Mouse (Mus musculus) CH12.LX (cell line): ENCODE data around the gene Dip2a. TPM values are rescaled to one million over a fixed set of nuclear protein-coding genes. Genes with fewer than 3 reads are reported as not detected.
A peak's percentile ranks its signal among the peaks of the same experiment; 100 is the strongest.

Experiments
- DNase-seq: peaks from one replicate; pipeline ENCODE4 v3.0.0-alpha.2; 2013; ENCODE audit errors: extremely low read depth
- H3K27ac ChIP-seq: 2 replicates; pipeline ENCODE4 v1.5.1; 2012; ENCODE audit warnings: low read depth, mild to moderate bottlenecking, control low read depth, moderate library complexity; ENCODE audit not compliant: insufficient read depth
- H3K27me3 ChIP-seq: replicated peaks from 2 replicates; pipeline ENCODE3; 2012; ENCODE audit warnings: inconsistent platforms
- H3K36me3 ChIP-seq, 2 experiments: replicated peaks in 1 of 2; 2 replicates each; pipeline versions ENCODE3 to v1.6.1; 2012; ENCODE audit warnings: inconsistent platforms in 1 of 2, low read length in 1 of 2, mild to moderate bottlenecking in 1 of 2, mixed read lengths in 1 of 2, moderate library complexity in 1 of 2; ENCODE audit not compliant: control insufficient read depth in 1 of 2, insufficient read depth in 1 of 2
- H3K4me1 ChIP-seq, 2 experiments: 2 replicates each; pipeline ENCODE4 v1.6.1; 2012; ENCODE audit warnings: inconsistent platforms in 1 of 2, moderate library complexity in 1 of 2; ENCODE audit not compliant: insufficient read depth in 2 of 2, control insufficient read depth in 1 of 2
- H3K4me2 ChIP-seq: 2 replicates; pipeline ENCODE4 v1.6.1; 2012; ENCODE audit warnings: low read depth, mild to moderate bottlenecking, control low read depth; ENCODE audit not compliant: poor library complexity, insufficient read depth, severe bottlenecking
- H3K4me3 ChIP-seq, 3 experiments: fragments of 150-350 bp in 1 of 3; sonication (generic) in 1 of 3; replicated peaks in 1 of 3; 2 replicates each; pipeline versions ENCODE3 to v1.5.1; 2011 to 2012; ENCODE audit warnings: low read depth in 2 of 3, low read length in 2 of 3, mild to moderate bottlenecking in 2 of 3, moderate library complexity in 2 of 3, control low read depth in 1 of 3, improper control_type of control experiment in 1 of 3, inconsistent platforms in 1 of 3, mixed read lengths in 1 of 3; ENCODE audit not compliant: poor library complexity in 1 of 3
- H3K79me2 ChIP-seq: replicated peaks from 2 replicates; pipeline ENCODE4 v1.6.1; 2012; ENCODE audit warnings: mild to moderate bottlenecking, moderate library complexity; ENCODE audit not compliant: control insufficient read depth, poor library complexity, insufficient read depth, severe bottlenecking; ENCODE audit errors: extremely low read depth
- H3K9ac ChIP-seq: 2 replicates; pipeline ENCODE4 v1.6.1; 2012; ENCODE audit warnings: low read depth, mild to moderate bottlenecking, control low read depth, moderate library complexity; ENCODE audit not compliant: insufficient read depth
- H3K9me3 ChIP-seq: replicated peaks from 2 replicates; pipeline ENCODE3; 2012; ENCODE audit warnings: low read length, inconsistent platforms, mixed read lengths
- CHD1 ChIP-seq: IDR thresholded peaks from 2 replicates; pipeline ENCODE4 v1.6.1; 2012; ENCODE audit warnings: low read depth, low read length, improper control_type of control experiment, inconsistent platforms
- CHD2 ChIP-seq: IDR thresholded peaks from 2 replicates; pipeline ENCODE4 v1.6.1; 2011; ENCODE audit warnings: low read length, improper control_type of control experiment
- CTCF ChIP-seq, 2 experiments: IDR thresholded peaks in 1 of 2; conservative IDR thresholded peaks in 1 of 2; 2 replicates each; pipeline ENCODE4 v1.5.1; 2011 to 2012; ENCODE audit warnings: low read depth in 2 of 2, low read length in 2 of 2, improper control_type of control experiment in 1 of 2, inconsistent platforms in 1 of 2, mild to moderate bottlenecking in 1 of 2, moderate library complexity in 1 of 2
- GABPA ChIP-seq: IDR thresholded peaks from 2 replicates; pipeline ENCODE4 v1.6.1; 2012; ENCODE audit warnings: low read depth, low read length, improper control_type of control experiment, inconsistent platforms; ENCODE audit not compliant: insufficient replicate concordance
- HCFC1 ChIP-seq: IDR thresholded peaks from 2 replicates; pipeline ENCODE4 v1.6.1; 2012; ENCODE audit warnings: low read depth, mild to moderate bottlenecking, inconsistent platforms, low read length, improper control_type of control experiment
- JUND ChIP-seq: conservative IDR thresholded peaks from 2 replicates; pipeline ENCODE4 v1.6.1; 2011; ENCODE audit warnings: low read depth, low read length, improper control_type of control experiment
- MAX ChIP-seq: IDR thresholded peaks from 2 replicates; pipeline ENCODE4 v1.6.1; 2011; ENCODE audit warnings: low read length, improper control_type of control experiment
- MAZ ChIP-seq: IDR thresholded peaks from 2 replicates; pipeline ENCODE4 v1.6.1; 2012; ENCODE audit warnings: low read depth, mild to moderate bottlenecking, inconsistent platforms, low read length, improper control_type of control experiment, moderate library complexity
- NELFE ChIP-seq: IDR thresholded peaks from 2 replicates; pipeline ENCODE4 v1.6.1; 2011; ENCODE audit warnings: low read depth, low read length, improper control_type of control experiment
- NRF1 ChIP-seq: IDR thresholded peaks from 2 replicates; pipeline ENCODE4 v1.6.1; 2014; ENCODE audit warnings: low read depth, mild to moderate bottlenecking, inconsistent platforms, low read length, improper control_type of control experiment, moderate library complexity
- PAX5 ChIP-seq: IDR thresholded peaks from 2 replicates; pipeline ENCODE4 v1.6.1; 2012; ENCODE audit warnings: low read length, inconsistent platforms, mixed read lengths
- POLR2AphosphoS2 ChIP-seq: IDR thresholded peaks from 2 replicates; pipeline ENCODE4 v1.6.1; 2011; ENCODE audit warnings: low read depth, low read length, improper control_type of control experiment
- RAD21 ChIP-seq: IDR thresholded peaks from 2 replicates; pipeline ENCODE4 v1.6.1; 2011; ENCODE audit warnings: low read depth, mild to moderate bottlenecking, low read length, improper control_type of control experiment, moderate library complexity
- SMC3 ChIP-seq: IDR thresholded peaks from 2 replicates; pipeline ENCODE4 v1.6.1; 2011; ENCODE audit warnings: low read depth, low read length, improper control_type of control experiment
- TBP ChIP-seq: conservative IDR thresholded peaks from 2 replicates; pipeline ENCODE4 v1.6.1; 2011; ENCODE audit warnings: low read depth, low read length, improper control_type of control experiment
- TCF12 ChIP-seq: IDR thresholded peaks from 2 replicates; pipeline ENCODE4 v1.6.1; 2014; ENCODE audit warnings: low read depth, mild to moderate bottlenecking, inconsistent platforms, low read length, improper control_type of control experiment
- ZKSCAN1 ChIP-seq: IDR thresholded peaks from 2 replicates; pipeline ENCODE4 v1.6.1; 2012; ENCODE audit warnings: low read depth, inconsistent platforms, low read length, improper control_type of control experiment, borderline replicate concordance
- ZMIZ1 ChIP-seq: IDR thresholded peaks from 2 replicates; pipeline ENCODE4 v1.6.1; 2012; ENCODE audit warnings: low read depth, mild to moderate bottlenecking, inconsistent platforms, low read length, improper control_type of control experiment
- ZNF384 ChIP-seq: IDR thresholded peaks from 2 replicates; pipeline ENCODE4 v1.6.1; 2012; ENCODE audit warnings: low read depth, low read length, improper control_type of control experiment, inconsistent platforms
- dilution Hi-C: fragments of 300-500 bp; cut with MboI; formaldehyde crosslinking; loops from 2 replicates; pipeline ENCODE4 v1.14.3; 2020; ENCODE audit warnings: low sequenced_read_pairs; ENCODE audit not compliant: extremely low pct_unique_long_range_greater_than_20kb, extremely low pct_ligation_motif_present
- in situ Hi-C: fragments of 300-500 bp; cut with MboI; formaldehyde crosslinking; loops from 3 replicates; pipeline ENCODE4 v1.14.3; 2019; ENCODE audit warnings: low sequenced_read_pairs, low pct_ligation_motif_present, low pct_unique_long_range_greater_than_20kb, mixed read lengths
- polyA plus RNA-seq: library from polyadenylated mRNA; unstranded; fragments of >175 nt; gene quantifications from 2 replicates; pipeline ENCODE4 v1.2.1, GENCODE M21; 2012; ENCODE audit warnings: low read depth; ENCODE audit not compliant: insufficient read length
- total RNA-seq, 2 experiments: library from RNA; depleted of rRNA; stranded (reverse); fragments of 300-350 nt in 1 of 2; fragments of >200 nt in 1 of 2; gene quantifications; 2 replicates each; pipeline ENCODE4 v1.2.3; 2012 to 2014

Dip2a gene
- total and polyA plus RNA-seq, 3 experiments: 0.97 to 2.4 (median 1.5) TPM

- no peak overlapping the region for H3K9ac ChIP-seq
- no peak overlapping the region for H3K4me3 ChIP-seq
- dilution Hi-C loops (no loop called here), in situ Hi-C loops (no loop called here)
- H3K27ac ChIP-seq: no peak overlapping the region
- H3K79me2 ChIP-seq: no peaks in the 10 kb centered on the region
- H3K4me1 ChIP-seq: peaks cover 0 to 6% of the 10 kb centered on the region in 2 experiments; a peak in 2 of 4 replicates
- no peak for TF ChIP-seq CHD2
- peak; percentile 10; the same call in 1 of the 2 replicates for TF ChIP-seq SMC3
- TF ChIP-seq POLR2AphosphoS2: no peak
- TF ChIP-seq CTCF (conservative IDR thresholded peaks at IDR 0.05 in 1 of 2, IDR thresholded peaks at IDR 0.05 in 1 of 2; ENCODE audit: low read depth in 2 of 2, low read length in 2 of 2): peak in 1 of 2 experiments; percentile 44; a peak in 2 of 4 replicates
- no peak for TF ChIP-seq MAX
- no peak for TF ChIP-seq PAX5
- no peak for TF ChIP-seq TBP
- H3K9me3 ChIP-seq: no peaks in the 10 kb centered on the region
- H3K36me3 ChIP-seq: peaks cover 0 to 6% of the 10 kb centered on the region in 2 experiments
- no peaks in the 10 kb centered on the region for H3K27me3 ChIP-seq
- no peak overlapping the region for H3K4me2 ChIP-seq
- no peak for DNase-seq
Measured at GRCm38 (mm10) chr10:76260358-76261059, 84.6 kb downstream of the Dip2a start.

- Histone ChIP-seq H3K79me2 (no peaks in the 10 kb centered on the region), H3K4me2 (no peak overlapping the region), H3K9me3 (no peaks in the 10 kb centered on the region), H3K9ac (no peak overlapping the region), H3K36me3 (peaks cover 0 to 3% of the 10 kb centered on the region in 2 experiments), H3K4me1 (peaks cover 0 to 6% of the 10 kb centered on the region in 2 experiments; a peak in 2 of 4 replicates), H3K27ac (no peak overlapping the region), H3K27me3 (no peaks in the 10 kb centered on the region), H3K4me3 (no peak overlapping the region)
- TF ChIP-seq ZNF384: peak; percentile 23; the same call in 1 of the 2 replicates
- TF ChIP-seq ZMIZ1: no peak
- dilution Hi-C loops (no loop called here), in situ Hi-C loops (no loop called here)
- DNase-seq: no peak
Measured at GRCm38 (mm10) chr10:76259566-76260232, 85.4 kb downstream of the Dip2a start.

DNA sequence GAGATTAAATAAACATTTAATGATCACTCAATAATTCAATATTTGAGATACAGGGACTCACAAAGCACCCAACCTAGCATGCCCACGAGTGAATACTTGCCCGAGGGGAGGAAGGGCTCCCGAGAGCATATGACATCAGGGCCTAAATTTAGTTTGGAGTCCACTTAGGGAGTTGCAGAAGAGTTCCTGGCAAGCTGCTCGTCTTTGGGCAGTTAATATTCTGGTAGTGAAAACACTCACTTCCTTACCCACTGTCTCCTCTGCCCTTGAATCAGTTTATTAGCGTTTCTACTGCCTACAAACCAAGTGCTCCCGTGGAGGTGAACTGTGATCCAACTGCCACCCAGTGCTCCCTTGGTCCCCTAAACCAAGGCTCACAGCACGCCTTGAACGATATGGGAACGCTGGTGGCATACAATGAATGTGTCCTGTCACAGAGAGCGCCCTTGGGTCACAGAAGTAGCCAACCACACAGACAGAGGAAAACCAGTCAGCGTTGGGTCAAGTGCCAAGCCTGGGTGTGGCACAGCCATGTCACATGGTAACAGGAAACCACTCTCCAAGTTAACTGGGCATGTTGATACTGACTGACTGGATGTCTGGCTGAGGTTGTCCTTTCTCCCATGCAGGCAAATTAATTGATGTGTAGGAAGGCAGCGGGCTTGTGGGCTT, 87.2 kb downstream of the Dip2a start:
- TF ChIP-seq JUND (no peak), NELFE (no peak), TCF12 (no peak), NRF1 (no peak), SMC3 (no peak), ZKSCAN1 (no peak), RAD21 (no peak), ZMIZ1 (no peak), TBP (no peak), MAZ (no peak), GABPA (no peak), HCFC1 (no peak), CHD1 (no peak)
- Histone ChIP-seq H3K9ac (no peak overlapping the region), H3K27ac (no peak overlapping the region), H3K4me1 (peaks cover 0 to 6% of the 10 kb centered on the region in 2 experiments; a peak in 2 of 4 replicates), H3K4me2 (no peak overlapping the region), H3K79me2 (no peaks in the 10 kb centered on the region), H3K9me3 (no peaks in the 10 kb centered on the region), H3K27me3 (no peaks in the 10 kb centered on the region), H3K36me3 (no peaks in the 10 kb centered on the region), H3K4me3 (no peak overlapping the region)
- dilution Hi-C loops: no loop called here
- DNase-seq: no peak
- in situ Hi-C loops: no loop called here
